Mouse (Mus musculus): ENCODE measurements around the gene Slc27a1. TPM values are rescaled to one million over a fixed set of nuclear protein-coding genes. Genes with fewer than 3 reads are reported as not detected.

The Slc27a1 gene
- total RNA-seq, 2 experiments from 2014 or later, result 118 to 120 TPM

- intact Hi-C loops (cut with DNase I), result no loop called here
- no peak for DNase-seq
Observed at GRCm38 (mm10) chr8:71554001-71554400, 14.7 kb upstream of the Slc27a1 start.

GRCm38 (mm10) chr8:71554644-71555043 lies 14.0 kb upstream of the Slc27a1 start:
- intact Hi-C loops (cut with DNase I), result no loop called here
- no peak for DNase-seq

GRCm38 (mm10) chr8:71558071-71558957 lies 10.4 kb upstream of the Slc27a1 start, which contains the start of gene Tmem221:
TSS of gene Tmem221 (minus strand) at chr8:71558871.
- DNase-seq, result no peak
- intact Hi-C loops (cut with DNase I), result no loop called here

GRCm38 (mm10) chr8:71558958-71559690 lies 9.6 kb upstream of the Slc27a1 start:
- intact Hi-C loops (cut with DNase I), result no loop called here
- DNase-seq, result peak; percentile 60 to 62

GRCm38 (mm10) chr8:71560071-71560470 lies 8.6 kb upstream of the Slc27a1 start:
- intact Hi-C loops (cut with DNase I), result loop anchor here (2.0 to 5.0 kb wide), 2 partner anchors 73 to 172 kb away; no protein-coding TSS in a partner anchor
- no peak for DNase-seq

GRCm38 (mm10) chr8:71560765-71561164 lies 7.9 kb upstream of the Slc27a1 start:
- no peak for DNase-seq
- intact Hi-C loops (cut with DNase I), result loop anchor here (1.0 to 5.0 kb wide), 4 partner anchors 36 to 172 kb away; no protein-coding TSS in a partner anchor

- intact Hi-C loops (cut with DNase I), result loop anchor here (1.0 to 5.0 kb wide), 4 partner anchors 35 to 171 kb away; no protein-coding TSS in a partner anchor
Observed at GRCm38 (mm10) chr8:71561401-71561800, 7.3 kb upstream of the Slc27a1 start.

GRCm38 (mm10) chr8:71562751-71563150 lies 5.9 kb upstream of the Slc27a1 start:
- peak; percentile 90 to 92 for DNase-seq
- intact Hi-C loops (cut with DNase I), result loop anchor here (5.0 kb wide), 1 partner anchor 170 kb away; no protein-coding TSS in a partner anchor

More at GRCm38 (mm10) chr8:71561401-71561800, 7.3 kb upstream of the Slc27a1 start:
- DNase-seq, result peak; percentile 61 to 79

- intact Hi-C loops (cut with DNase I), result loop anchor here (5.0 kb wide), 1 partner anchor 168 kb away; no protein-coding TSS in a partner anchor
- DNase-seq, result no peak
Observed at GRCm38 (mm10) chr8:71563992-71564391, 4.7 kb upstream of the Slc27a1 start.

GRCm38 (mm10) chr8:71566501-71566900 lies 2.2 kb upstream of the Slc27a1 start, which contains the start of gene Nxnl1:
TSS of gene Nxnl1 (minus strand) at chr8:71566601.
- intact Hi-C loops (cut with DNase I), result no loop called here

GRCm38 (mm10) chr8:71567587-71567986 lies 1.1 kb upstream of the Slc27a1 start:
- DNase-seq, result peak in 1 of 2 experiments; percentile 25
- intact Hi-C loops (cut with DNase I), result no loop called here

More at GRCm38 (mm10) chr8:71566501-71566900, 2.2 kb upstream of the Slc27a1 start, which contains the start of gene Nxnl1:
- no peak for DNase-seq

GRCm38 (mm10) chr8:71568941-71569340 lies 259 bp downstream of the Slc27a1 start:
- intact Hi-C loops (cut with DNase I), result no loop called here
- DNase-seq, result no peak

- intact Hi-C loops (cut with DNase I), result no loop called here
- DNase-seq, result peak; percentile 85 to 86
Observed at GRCm38 (mm10) chr8:71569366-71570290, 946 bp downstream of the Slc27a1 start.

- DNase-seq, result peak; percentile 85 to 88
- intact Hi-C loops (cut with DNase I), result no loop called here
Observed at GRCm38 (mm10) chr8:71570291-71570954, 1.7 kb downstream of the Slc27a1 start.

- no peak for DNase-seq
- intact Hi-C loops (cut with DNase I), result no loop called here
Observed at GRCm38 (mm10) chr8:71572077-71572476, 3.4 kb downstream of the Slc27a1 start.

- peak; percentile 83 to 85 for DNase-seq
- intact Hi-C loops (cut with DNase I), result no loop called here
Observed at GRCm38 (mm10) chr8:71572847-71573633, 4.4 kb downstream of the Slc27a1 start.

GRCm38 (mm10) chr8:71574426-71574825 lies 5.7 kb downstream of the Slc27a1 start:
- DNase-seq, result peak in 1 of 2 experiments; percentile 49
- intact Hi-C loops (cut with DNase I), result no loop called here

- intact Hi-C loops (cut with DNase I), result no loop called here
- DNase-seq, result no peak
Observed at GRCm38 (mm10) chr8:71575020-71575419, 6.3 kb downstream of the Slc27a1 start.
